Mouse (Mus musculus): Measurements from ENCODE around the gene 2900026A02Rik.

DNA sequence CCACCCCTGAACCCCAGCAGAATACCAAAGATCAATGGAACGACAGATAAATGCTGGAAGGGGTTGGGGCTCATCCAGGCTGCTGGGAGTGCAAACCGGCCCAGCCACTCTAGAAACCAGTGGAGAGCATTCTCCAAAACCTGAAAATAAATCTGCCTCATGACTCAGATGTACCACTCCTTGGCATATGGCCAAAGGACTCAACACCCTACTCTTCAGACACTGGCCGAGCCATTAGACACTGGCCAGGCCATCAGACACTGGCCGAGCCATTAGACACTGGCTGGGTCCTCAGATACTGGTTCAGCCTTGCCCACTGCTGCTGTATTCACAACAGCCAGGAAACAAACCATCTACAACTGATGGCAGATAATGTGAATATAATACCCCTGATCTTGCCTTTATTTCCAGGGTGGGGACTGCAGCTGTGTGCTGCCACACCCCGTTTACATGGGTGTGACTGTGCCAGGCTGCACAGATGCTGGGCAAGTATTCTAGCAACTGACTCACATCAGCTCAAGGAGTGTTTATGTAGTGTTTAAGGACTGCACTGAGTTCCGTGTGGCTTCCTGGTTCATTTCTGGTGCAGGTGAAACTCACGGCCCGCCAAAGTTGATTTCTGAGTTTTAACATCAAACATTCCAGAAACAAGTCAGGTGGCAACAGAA, 28.4 kb upstream of the 2900026A02Rik start:
- TF ChIP-seq POLR2A (IDR thresholded peaks at IDR 0.05; ENCODE audit: control insufficient read depth, low read depth, low read length) (no peak), CTCF (IDR thresholded peaks at IDR 0.05; ENCODE audit: control insufficient read depth, insufficient read depth, insufficient replicate concordance, low read depth, low read length) (no peak)

Measured in testis, adult 2 months (tissue).